Mouse (Mus musculus) layer of hippocampus, adult 9-10 months (tissue): ENCODE results near the gene Disp3.

Source experiments
- DNase-seq: peaks from one replicate; pipeline ENCODE4 v3.0.0; 2022; ENCODE audit warnings: low spot score

The Disp3 gene

DNA sequence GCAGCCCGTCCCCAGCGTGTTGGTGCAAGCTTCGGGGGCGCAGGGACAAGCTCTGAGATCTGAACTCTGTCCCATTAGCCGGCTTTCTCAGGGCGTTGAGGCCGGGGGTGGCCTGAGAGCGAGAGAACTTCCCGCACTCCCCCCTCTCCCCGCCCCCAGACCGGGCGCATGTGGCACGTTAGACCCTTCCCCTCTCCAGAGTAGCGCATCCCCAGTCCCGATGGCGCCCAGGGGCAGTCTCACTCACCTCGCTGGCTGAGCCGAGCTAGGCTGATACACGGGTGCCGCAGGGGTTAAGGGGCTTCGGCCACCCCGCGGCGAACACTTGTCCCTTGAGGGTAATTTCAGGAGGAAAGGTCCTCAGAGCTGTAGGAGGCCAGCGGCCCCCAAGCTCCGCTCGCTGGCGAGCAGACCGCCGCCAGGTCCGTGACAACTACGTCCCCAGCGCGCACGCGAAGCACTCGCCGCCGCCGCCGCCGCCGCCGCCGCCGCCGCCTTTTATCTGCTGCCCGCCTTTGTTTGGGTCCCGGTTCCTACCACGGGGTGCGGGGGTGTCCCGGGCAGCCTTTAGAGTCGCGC lies at the start of gene Disp3:
Gene Disp3 (minus strand): TSS at position 490 of the 579 bp plus-strand sequence.
- no peak for DNase-seq

DNA sequence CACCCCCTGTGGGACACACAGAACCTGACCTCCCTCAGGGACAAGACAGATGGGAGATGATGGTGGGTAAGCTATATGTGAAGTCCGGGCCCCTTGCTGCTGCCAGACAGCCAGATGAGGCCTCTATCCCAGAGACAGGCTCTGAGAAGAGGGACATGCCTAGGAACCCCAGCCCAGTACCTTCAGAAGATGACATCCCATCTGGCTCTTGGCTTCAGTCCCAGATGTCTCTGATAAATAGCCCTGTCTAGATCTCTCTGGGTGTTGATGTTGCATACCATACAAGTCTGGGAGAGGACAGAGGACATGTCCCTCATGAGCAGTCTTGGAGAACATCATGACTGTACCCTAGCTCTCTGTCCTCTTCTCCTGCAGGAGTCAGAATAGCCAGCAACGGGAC lies 42.5 kb upstream of the Disp3 start:
- DNase-seq: no peak

DNA sequence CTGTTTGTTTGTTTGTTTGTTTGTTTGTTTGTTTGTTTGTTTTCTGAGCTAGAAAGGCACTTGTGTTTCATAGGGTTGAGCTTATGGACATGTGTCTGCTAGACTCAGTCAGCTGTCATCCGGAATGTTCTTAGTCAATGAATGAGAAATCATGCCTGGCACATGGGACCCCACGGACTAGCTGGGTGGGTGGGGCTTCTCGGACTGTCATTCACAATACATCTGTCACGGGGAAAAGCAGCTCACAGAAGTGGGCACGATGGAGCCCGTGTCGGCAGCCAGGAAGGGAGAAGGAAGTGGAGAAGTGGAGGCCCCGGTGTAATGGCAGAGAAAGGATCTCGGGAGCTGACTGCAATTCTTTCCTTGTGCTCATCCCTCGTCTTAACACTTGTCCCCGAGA lies 41.7 kb upstream of the Disp3 start:
- DNase-seq: no peak

DNA sequence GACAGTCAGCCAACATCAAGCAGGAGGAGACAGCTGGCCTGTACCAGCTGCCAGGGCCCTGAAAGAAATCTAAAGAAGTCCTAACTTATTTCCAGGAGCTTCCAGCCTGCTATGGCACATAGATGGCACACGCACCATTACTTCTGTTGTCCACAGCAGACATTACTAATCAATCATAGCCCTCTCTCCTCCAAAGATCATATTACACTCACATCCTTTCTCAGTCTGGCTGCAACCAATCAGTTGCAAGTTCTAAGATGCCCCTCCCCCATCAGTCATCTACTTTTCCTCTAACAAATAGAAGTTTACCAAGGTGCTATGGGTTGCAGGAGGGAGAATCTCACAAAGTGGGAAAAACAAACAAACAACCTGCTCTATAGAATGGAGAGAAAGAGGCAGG lies 40.5 kb upstream of the Disp3 start:
- DNase-seq: no peak

DNA sequence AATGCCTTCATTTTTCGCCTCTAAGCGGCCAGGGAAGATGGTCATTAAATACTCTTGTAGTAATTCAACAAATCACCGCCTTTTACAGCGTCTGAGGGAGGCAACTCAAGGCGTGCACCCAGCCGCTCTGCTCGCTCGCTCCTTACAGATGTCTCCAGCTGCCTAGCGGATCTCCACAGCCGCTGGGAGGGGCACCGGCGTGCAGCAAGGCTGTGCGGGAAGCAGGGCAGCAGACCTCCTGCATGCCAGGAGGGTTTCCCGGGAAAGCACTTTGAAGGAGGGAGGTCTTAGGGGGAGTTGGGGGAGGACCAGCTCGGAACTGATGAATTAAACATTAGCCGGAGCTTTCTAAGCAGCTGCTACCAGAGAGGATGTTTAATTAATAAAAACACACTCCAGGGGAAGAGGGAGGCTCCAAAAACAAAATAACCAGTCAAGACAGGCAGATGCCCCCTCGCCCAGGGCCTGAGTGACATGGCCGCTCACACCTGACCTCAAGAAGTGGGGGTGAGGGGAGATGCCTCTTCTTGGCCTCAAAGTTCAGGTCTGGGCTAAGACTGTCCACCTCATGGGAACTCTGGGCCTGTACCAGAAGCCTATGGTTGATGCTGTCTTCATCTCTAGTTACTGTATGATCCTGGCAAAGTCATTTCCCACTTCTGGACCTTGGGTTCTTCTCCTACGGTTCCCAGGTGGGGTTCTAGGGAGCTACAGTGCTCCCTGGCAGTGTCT lies 39.7 kb upstream of the Disp3 start:
- no peak for DNase-seq

DNA sequence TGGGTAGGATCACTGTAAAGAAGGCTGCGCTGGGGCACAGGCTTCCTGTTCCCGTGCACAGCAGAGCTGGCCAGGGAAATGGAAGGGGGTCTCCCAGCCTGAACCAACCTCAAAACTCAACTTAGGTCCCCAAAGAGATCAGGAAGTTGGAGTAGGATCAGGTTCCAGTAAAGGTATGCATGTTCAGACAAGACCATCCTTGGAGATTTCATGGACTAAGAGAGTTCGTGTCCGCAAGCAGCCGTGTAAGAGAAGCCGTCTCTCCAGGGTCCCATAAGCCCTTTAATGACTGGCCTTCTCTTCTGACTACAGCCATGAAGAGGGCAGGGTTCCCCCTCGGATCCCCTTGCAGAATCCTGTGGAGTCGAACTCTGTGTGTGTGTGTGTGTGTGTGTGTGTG lies 39.0 kb upstream of the Disp3 start:
- DNase-seq: no peak

DNA sequence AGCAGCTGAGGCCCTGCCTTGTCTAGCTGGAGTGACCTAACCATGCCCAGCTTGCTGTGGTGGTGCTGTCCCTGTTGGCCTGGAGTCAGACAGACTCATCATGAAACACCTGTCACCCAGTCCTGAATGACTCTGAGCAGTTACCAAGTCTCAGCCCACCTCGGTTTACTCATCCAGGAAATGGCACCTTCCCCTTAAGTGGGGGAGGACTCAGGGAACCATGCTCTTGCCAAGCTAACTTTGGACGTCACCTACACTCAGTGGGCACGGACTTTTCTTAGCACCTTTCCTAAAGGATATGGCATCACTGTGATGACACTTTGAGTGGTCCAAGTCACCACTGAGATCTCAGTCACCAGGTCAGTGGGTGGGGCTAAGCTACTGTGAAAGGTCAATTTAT lies 38.2 kb upstream of the Disp3 start:
- DNase-seq: no peak

DNA sequence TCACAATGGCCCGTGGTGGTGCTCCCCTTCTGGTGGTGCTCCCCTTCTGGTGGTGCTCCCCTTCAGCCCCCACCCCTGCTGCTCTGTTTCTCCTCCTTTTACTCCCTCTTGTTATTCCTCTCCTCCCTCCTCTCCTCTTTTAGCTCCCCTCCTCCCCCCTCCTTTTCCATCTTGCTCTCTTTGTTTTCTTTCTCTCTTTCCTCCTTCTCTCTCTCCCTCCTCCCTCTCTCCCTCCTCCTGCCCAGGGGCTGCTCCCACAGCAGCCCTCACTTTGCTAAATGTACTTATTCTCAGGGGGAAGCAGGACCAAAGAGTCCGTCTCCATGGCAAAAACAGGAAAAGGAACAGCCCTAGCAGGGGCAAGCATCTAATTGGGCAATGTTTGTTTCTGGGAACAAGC lies 37.3 kb upstream of the Disp3 start:
- no peak for DNase-seq

DNA sequence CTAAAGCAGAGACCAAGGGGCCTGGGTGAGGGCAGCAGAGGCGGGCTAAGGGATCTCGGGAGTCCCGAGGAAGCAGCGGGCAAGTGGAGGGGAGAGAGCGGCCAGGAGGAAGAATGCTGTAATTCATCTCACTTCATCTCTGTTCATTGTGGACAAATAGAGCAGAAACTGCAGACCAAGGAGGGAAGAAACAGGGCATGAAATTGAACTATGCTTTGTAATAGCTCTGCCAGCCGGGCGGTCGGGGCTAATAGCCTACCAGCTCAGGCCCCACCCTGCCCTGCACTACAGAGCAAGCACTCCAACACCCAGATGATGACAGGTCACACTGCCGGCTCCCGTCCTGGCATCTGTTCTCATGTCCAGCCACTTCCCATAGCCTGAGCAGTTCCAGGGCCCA lies 34.4 kb upstream of the Disp3 start:
- DNase-seq: no peak

DNA sequence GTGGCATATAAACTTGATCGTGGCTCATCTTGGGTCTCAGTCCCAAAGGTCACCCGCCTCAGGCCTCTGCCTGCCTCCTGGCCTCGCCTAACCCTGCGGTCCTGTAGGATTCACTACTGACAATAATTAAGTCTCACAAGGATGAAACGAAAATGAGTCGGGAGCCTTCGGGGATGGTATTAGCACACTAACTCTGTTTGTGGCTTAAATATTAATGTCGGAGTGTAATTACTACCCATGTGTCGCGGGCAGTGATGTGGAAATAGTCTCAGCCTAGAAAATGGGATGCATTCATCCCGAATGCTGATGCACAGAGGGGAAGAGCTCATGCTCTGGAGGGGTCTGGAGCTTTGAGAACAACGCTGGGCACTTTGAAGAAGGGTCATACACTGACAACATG lies 31.6 kb upstream of the Disp3 start:
- no peak for DNase-seq

DNA sequence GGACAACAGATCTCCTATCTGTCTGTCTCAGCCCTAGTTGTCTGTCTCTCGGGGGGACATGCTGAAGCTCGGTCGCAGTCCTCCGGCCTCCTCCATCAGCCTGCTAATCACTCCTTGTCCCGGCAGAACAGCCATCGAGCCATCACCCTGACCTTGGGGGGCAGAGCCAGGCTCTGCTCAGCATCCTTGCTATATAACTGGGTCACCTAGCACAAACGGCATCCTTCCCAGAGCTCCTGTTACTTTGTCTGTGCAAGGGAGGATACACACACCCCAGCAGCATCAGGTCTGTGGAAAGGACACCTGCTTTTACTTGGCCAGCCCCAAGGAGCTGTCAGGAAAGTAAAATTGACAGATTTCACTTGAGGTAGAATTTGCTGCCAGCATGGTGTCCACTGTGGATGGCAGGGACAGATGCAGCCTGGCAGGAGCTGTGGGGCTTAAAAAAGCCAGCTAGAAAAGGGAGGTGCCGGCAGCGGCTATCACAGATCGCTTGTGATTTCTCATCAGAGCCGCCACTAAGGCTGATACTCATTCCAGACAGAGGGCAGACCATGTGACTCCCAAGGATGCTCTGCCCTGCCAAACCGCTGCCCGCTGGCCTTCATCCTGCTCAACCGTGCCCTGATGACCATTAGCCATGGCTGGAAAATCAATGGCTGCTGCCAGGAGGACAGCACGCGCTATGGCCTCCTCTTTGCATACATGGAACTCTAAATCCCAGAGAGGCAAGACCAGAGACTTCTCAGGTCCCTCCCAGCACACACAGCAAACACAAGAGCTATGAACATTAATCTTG lies 27.8 kb upstream of the Disp3 start:
- no peak for DNase-seq

DNA sequence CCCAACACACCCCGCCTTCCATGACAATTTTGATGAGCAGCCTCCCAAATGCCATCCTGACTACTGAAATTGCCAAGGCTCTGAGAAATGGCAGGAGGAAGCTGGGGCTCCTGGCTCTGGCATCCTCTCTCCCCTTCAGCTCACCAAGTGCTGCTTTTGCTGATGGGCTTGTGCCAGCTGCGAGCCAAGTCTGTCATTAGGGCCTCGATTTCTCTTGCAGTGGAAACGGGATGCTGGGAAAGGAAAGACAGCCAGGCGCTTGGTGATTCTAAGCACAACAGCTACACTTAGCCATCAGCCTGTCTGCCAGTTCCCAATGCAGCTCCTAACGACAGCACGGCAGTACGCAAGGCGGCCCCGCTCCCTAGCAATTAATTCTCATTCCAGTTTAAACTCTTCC lies 26.6 kb upstream of the Disp3 start:
- DNase-seq: no peak

DNA sequence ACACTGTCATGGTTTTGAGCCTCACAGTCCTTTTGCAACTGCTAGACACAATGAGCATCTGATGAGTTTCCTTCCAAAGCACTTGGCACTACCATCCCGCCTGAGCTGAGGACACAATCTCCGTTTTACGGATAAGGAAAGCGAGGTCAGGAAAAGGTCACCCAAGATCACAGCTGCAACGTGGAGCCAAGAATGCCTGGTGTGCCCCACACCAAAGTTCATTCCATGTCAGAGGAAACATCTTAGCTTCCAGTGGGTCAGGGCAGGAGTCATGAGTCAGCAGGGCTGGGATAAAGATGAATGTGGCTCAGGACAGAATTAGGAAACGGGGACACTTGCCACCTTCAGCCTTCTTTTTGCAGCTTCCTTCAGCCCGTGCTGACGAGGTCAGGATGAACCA lies 25.8 kb upstream of the Disp3 start:
- DNase-seq: no peak

DNA sequence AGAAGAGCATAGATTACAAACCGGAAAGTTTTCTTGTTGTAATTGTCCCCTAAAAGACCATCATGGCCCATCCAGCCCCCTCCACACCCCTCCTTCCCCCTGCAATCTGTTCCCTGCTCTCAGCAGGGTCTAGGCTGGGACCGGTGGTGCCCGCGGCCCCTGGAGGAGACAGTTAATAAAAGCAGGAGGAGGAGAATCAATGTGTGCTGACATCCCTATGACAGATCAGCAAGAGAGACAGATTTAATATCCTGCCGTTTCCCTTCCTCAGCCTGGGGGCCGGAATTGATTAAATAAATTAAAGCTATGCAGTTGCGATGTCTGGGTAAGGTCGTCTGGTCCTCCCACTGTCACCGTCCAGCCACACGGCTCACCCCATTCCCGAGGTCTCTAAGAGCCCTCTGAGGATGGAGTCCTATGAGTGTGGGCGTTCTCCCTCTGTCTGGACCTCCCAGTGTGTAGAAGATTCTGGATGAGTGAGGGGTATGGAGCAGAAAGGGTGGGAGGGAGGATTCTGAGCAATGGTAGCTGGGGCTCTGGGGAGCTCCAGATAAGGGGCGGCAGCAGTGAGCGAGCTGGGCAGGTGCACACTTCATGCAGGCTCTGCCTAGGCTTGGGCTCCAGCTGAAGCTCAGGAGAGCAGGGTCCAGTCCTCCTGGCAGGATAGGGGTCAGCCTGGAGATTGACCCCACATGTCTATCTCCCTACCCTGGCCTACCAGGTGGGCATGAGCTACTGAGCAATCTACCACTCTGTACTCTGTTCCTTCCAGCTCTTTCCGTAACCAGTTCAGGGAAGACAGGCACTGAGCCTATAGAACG lies 24.7 kb upstream of the Disp3 start:
- DNase-seq: no peak

DNA sequence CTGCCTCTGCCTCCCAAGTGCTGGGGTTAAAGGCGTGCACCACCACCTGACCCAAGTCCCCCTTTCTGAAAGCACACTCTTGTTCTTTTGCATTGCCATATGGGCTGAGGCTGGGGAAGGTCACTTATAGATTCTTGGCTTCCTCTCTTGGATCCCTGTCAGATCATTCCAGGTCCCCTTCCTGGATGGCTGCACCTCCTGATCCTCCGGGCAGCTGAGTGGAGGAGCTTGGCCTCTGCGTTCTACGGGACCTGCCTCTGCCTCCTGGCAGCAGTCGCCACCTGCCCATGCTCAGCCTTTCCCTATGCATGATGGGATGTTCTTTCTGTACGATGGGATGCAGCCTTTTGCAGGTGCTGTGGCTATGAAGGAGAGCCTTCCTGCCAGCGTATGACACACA lies 23.1 kb upstream of the Disp3 start:
- DNase-seq: no peak

DNA sequence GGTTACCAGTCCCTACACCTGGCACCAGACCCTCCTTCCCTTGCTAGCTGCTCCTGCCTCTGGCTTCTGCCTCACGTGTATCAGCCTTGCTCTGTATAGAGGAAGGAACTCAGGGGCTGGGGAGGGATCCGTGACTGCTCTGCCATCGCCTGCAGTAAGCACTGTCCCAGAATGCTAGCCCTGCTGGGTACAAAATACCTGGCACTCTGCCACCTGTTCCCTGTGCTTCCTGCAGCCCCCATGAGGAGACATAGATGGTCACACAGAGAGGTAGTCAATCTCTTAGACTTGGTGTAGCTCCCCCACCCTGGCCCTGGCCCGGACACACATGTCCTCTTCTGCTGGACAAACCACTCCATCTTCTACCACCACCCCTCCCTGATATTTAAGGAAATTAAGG lies 22.4 kb upstream of the Disp3 start:
- no peak for DNase-seq

DNA sequence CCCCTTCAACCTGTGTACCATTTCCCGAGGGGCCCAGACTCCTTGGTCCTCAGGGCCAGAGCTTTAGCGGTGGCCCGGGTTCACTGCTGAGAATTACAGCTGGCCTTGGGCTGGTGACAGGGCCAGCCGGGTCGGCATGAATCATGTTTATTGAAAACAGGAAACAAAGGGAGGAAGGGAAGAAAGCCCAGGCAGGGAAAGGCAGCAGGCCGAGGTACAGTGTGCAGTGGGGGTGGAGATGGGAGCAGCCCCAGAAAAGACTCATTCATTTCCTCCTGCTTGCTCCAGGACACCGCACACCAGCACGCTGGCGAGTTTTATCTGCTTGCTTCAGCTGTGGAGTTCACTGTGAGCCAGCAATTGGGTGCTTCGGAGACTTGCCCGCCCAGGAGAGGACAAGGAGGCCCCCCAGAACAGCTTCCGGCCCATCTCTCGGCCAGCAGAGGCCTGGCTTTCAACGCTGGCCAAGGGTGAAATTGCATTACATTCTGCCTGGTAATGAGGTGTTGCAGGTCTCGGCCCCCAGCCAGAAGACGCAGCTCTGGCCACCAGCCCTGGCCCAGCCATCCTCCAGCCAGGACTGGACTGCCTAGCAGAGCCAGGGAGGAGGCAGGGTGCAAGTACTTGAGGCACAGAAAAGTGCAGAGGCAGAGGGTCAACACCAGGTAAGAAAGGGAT lies 18.8 kb upstream of the Disp3 start:
- DNase-seq: no peak

DNA sequence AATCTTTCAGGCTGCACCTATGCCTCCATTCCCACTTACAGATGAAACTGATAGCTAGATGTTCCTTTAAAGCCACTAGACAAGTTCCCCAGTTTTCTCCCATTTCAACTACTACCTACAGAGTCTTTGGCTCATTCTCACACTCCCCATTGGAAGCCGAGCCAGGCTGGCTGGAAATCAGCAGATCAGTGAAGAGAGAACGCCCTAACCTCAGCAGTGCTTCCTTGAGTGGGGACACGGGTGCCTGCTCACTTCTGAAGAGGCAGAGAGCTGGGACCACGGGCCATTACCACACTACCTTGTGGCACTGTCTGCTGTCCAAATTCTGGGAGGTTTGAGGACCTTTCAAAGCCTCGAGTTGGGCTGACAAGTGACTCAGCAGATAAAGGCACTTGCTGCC lies 11.0 kb upstream of the Disp3 start:
- no peak for DNase-seq

DNA sequence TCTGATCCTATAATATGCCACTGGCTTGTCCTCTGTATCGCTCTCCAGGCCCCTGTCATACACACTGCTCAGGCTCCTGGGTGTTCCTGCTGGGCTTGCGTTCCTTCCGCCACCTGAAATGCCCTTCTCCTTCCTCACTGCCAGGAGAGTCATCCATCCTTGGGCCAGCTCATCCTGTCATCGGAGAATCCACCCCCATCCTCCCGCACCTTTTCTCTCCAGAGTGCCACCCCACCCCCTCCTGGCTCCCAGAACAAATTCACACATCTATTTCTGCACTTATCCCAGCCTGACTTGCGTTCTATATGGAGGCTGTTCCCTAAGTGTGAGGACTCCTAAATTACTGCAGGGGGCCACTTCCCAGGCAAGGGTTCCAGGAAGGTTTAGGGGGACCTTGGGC lies 9.9 kb upstream of the Disp3 start:
- DNase-seq: no peak

DNA sequence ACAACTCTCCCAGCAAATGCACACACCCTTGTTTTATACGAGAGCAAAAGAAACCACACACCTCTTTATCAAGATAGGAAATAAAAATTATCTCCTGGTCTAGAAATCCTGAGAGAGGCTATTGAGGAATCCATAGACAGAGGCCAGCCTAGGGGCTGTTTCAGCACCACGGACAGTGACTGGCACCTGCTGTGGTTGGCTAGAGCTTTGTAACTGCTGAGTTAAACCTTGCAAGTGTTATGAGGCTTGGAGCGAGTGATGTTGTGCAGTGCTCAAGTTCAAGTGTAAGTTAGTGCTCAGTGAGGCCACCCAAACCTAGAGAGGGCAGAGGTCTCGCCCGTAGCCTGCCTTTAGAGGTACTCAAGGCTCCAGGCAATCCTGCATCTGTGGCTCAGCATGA lies 5.6 kb upstream of the Disp3 start:
- DNase-seq: no peak

DNA sequence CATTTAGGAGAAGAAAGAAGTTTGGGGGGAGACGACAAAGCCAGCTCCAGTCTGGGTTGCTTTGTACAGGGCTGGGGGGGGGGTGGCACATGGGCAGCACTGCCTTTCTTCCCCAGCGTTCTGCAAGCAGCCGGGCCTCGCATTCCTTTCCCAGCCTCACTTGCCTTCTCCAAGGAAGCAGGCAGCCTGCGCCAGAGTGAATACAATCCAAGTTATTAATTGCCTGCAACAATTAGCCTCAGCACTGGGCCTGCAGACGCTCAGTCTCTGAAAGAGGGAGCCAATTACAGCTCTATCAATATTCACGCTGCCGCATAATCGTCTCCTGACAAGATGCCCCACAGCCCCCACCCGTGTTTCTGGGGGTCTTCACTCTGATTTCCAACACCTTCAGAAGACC lies 4.1 kb upstream of the Disp3 start:
- DNase-seq: no peak

DNA sequence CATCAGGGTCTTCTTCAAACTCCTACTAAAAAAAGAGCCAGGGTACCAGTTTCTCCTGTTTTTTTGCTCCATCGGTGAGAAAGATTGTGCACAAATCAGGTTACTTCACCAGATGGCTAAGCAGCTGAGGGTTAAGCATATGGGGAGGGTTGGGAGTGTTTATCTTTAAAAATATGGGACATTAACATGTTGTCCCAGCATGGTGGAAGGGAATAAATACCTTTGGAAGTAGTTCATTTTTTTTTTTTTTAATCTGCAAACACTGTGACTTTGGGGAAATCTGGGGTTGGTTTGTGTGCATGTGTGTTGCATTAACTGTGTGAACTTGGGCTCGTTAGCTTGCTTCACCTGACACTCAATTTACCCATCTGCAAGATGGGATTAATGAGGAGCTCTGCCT lies 3.3 kb upstream of the Disp3 start:
- no peak for DNase-seq
